Comparison of ENCODE assay signal across 17 mouse cellular contexts in the genomic region with DNA sequence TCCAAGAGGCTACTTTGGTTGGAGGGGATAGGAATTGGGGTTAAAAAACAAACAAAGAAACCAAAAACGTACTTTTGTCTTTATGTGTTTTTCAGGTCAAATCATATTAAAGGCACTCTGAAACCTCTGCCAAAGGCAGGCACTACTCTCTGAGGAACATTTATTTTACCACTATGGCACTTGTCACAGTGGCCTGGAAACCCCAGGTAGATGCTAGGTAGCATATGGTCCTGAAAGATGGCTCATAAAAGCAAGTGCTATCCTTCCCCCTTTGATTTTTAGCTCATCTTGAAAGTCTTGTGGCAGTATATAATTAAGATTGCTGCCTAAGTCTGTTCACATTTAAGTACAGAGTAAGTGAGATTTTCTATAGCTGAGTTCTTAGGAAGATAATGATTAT. TPM values are rescaled to one million over a fixed set of nuclear protein-coding genes. Genes with fewer than 3 reads are reported as not detected.
DNase-seq lines count a peak whose midpoint lies in the region; ATAC-seq lines count a peak whose summit lies in the region.
"Had no signal": no experiment of that assay in that cellular context is flagged by ENCODE, and none has a peak within 500 bp of the region (broad histone marks: within the 10 kb centered on the region; RNA-seq: fewer than 3 reads in every experiment).

No protein-coding gene starts in this region.

- DNase-seq in cerebellum, adult 18-20 months = peak; percentile 20 to 34
- DNase-seq in cerebellum, postnatal 25 days = no peak
- peak; percentile 55 for DNase-seq in cerebellum, adult 9-10 months
- no peak for DNase-seq in cerebellum, postnatal 10 days
- DNase-seq in heart, adult 11 months = peak; percentile 19
- no peak for DNase-seq in heart, postnatal 36 days
- peak; percentile 54 for DNase-seq in brain, adult 2 months (ENCODE audit: low read depth, low spot score)
- DNase-seq: adrenal gland, adult 2 months; adrenal gland, postnatal 10 days; adrenal gland, postnatal 25 days; cerebellum, adult 11 months; forebrain, postnatal 0 days had no signal

- H3K4me2 ChIP-seq in intestine, embryonic 15.5 days (replicated peaks) = no peak overlapping the region
- H3K4me2 ChIP-seq: embryonic facial prominence, embryonic 12.5 days; forebrain, embryonic 13.5 days; forebrain, embryonic 15.5 days had no signal

- H3K9ac ChIP-seq in intestine, embryonic 15.5 days = no peak overlapping the region
- H3K9ac ChIP-seq: embryonic facial prominence, embryonic 12.5 days; forebrain, embryonic 13.5 days; forebrain, embryonic 15.5 days; forebrain, postnatal 0 days had no signal

- no peaks in the 10 kb centered on the region for H3K27me3 ChIP-seq in intestine, embryonic 15.5 days (replicated peaks)
- H3K27me3 ChIP-seq: embryonic facial prominence, embryonic 12.5 days; forebrain, embryonic 13.5 days; forebrain, embryonic 15.5 days had no signal

- H3K36me3 ChIP-seq in intestine, embryonic 15.5 days = 0 out of 2 replicates have a peak, but pooled peaks cover 15% of the 10 kb centered on the region

- no peak for ATAC-seq in intestine, embryonic 15.5 days
- ATAC-seq: forebrain, embryonic 13.5 days; forebrain, embryonic 15.5 days; forebrain, postnatal 0 days had no signal

- no peaks in the 10 kb centered on the region for H3K9me3 ChIP-seq in intestine, embryonic 15.5 days
- H3K9me3 ChIP-seq: embryonic facial prominence, embryonic 10.5 days; embryonic facial prominence, embryonic 12.5 days; forebrain, embryonic 13.5 days; forebrain, embryonic 15.5 days had no signal

- H3K4me3 ChIP-seq in intestine, embryonic 15.5 days (replicated peaks) = no peak overlapping the region
- H3K4me3 ChIP-seq: embryonic facial prominence, embryonic 10.5 days; embryonic facial prominence, embryonic 12.5 days; forebrain, embryonic 13.5 days; forebrain, embryonic 15.5 days had no signal

- H3K4me1 ChIP-seq in intestine, embryonic 15.5 days (replicated peaks) = no peaks in the 10 kb centered on the region
- H3K4me1 ChIP-seq: embryonic facial prominence, embryonic 10.5 days; embryonic facial prominence, embryonic 12.5 days; forebrain, embryonic 13.5 days; forebrain, embryonic 15.5 days had no signal

- WGBS in intestine, embryonic 15.5 days = 84% methylated on average over 1 of the region's 1 CpGs

- no peak overlapping the region for H3K27ac ChIP-seq in intestine, embryonic 15.5 days
- H3K27ac ChIP-seq: embryonic facial prominence, embryonic 10.5 days; embryonic facial prominence, embryonic 12.5 days; forebrain, embryonic 13.5 days; forebrain, embryonic 15.5 days had no signal

- intact Hi-C loops in heart, postnatal 36 days (cut with DNase I) = loop anchor here (2.0 kb wide), 1 partner anchor 141 kb away; no protein-coding TSS in a partner anchor

RNA-seq across cellular contexts. Expression of gene Nmd3, which starts 35.7 kb away (rescaled TPM):
- total RNA-seq in heart, postnatal 36 days (2021) = 10 to 100 TPM; 37.2 to 44.3 TPM
- polyA plus RNA-seq in intestine, embryonic 15.5 days (2015; fragmentation: Nextera tagmentation; extraction: Ambion mirVana) = 139 and 146 TPM in 2 replicates

Comparison
In these comparisons a context has a peak if more than half of its experiments do, and no peak if none do; other contexts are left out.
1. DNase-seq: peak in cerebellum, adult 18-20 months (2 of 2), cerebellum, adult 9-10 months (single experiment), heart, adult 11 months (single experiment) and brain, adult 2 months (single experiment); none in cerebellum, postnatal 25 days (0 of 2), cerebellum, postnatal 10 days (0 of 2) and heart, postnatal 36 days (0 of 2).